Mouse (Mus musculus): ENCODE data around the gene Gpr146. TPM values are rescaled to one million over a fixed set of nuclear protein-coding genes. Genes with fewer than 3 reads are reported as not detected.
A peak's percentile ranks its signal among the peaks of the same experiment; 100 is the strongest.

Gene Gpr146
- polyA plus RNA-seq, 1 experiment from 2014 or later: 2.4 TPM

DNA sequence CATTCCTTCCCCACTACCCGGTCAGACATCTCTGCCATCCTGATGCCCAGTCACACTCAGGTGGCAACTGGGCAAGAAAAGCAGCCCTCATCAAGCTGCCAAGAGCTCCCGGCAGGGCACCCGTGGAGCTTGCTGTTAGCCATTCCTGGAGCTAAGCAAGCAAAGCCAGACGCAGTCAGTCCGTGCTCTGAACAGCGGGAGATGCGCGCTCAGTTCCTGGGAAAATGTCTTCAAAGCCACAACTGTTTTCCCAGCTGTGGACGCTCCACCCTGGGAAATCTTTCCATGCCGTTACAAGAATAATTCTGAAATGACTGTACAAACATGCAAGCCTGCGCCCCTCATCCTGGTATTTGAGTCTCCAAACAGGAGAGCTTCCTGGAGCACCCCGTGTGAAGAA is 64.9 kb downstream of the Gpr146 start:
- Histone ChIP-seq H3K4me1 (replicated peaks) (peaks cover 33% of the 10 kb centered on the region), H3K9me3 (no peaks in the 10 kb centered on the region), H3K4me3 (no peak overlapping the region), H3K27ac (peak overlapping the region; percentile 14), H3K4me2 (no peak overlapping the region), H3K36me3 (no peaks in the 10 kb centered on the region), H3K9ac (no peak overlapping the region), H3K27me3 (no peaks in the 10 kb centered on the region)
- 72% methylated on average over 12 of the region's 12 CpGs for WGBS
- no peak for ATAC-seq (ENCODE audit: low FRiP score)

DNA sequence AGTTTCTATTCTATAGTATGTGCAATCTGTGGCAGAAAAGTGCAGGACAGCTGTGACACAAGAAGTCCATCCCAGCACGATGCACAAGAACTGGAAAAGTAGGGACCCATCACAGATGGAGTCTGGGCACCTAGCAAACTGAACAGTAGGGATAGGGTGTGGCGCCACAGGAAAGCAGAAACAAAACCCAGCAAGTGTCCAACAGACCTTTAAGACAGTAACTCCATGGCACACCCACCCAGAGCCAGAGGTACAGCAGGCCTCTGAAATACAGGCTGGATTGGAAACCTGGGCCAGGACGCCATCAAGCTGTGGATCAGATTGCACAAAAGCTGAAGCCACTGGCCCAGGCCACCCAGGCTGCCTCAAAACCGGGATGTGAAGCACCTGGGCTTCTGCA is 65.5 kb downstream of the Gpr146 start:
- Histone ChIP-seq H3K4me1 (replicated peaks) (peaks cover 33% of the 10 kb centered on the region), H3K27ac (peak overlapping the region; percentile 31), H3K9me3 (no peaks in the 10 kb centered on the region), H3K4me2 (no peak overlapping the region), H3K27me3 (no peaks in the 10 kb centered on the region), H3K9ac (no peak overlapping the region), H3K36me3 (no peaks in the 10 kb centered on the region), H3K4me3 (no peak overlapping the region)
- no peak for ATAC-seq (ENCODE audit: low FRiP score)
- WGBS: 74% methylated on average over 4 of the region's 4 CpGs

DNA sequence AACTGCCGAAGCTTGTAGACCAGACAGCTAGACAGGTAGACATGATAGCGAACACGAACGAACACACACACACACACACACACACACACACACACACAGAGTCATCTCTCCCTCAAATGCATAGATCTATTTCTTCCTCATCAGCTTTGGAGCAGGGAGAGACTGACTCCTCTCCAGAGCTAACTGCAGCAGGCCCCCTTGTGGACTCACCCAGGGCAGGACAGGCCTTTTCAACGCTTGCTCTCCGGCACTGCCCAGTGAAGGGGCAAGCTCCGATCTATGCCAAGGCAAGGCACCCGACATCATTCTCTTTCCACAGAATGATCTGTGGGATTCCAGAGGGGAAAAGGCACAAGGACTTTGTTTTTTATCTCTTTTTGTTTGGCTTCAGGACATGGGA is 67.8 kb downstream of the Gpr146 start:
- no peak overlapping the region for H3K9ac ChIP-seq
- H3K9me3 ChIP-seq: no peaks in the 10 kb centered on the region
- no peaks in the 10 kb centered on the region for H3K27me3 ChIP-seq
- no peak for ATAC-seq (ENCODE audit: low FRiP score)
- no peak overlapping the region for H3K4me3 ChIP-seq
- no peak overlapping the region for H3K4me2 ChIP-seq
- WGBS: 88% methylated on average over 8 of the region's 8 CpGs
- no peaks in the 10 kb centered on the region for H3K36me3 ChIP-seq
- H3K27ac ChIP-seq: no peak overlapping the region
- H3K4me1 ChIP-seq (replicated peaks): peaks cover 45% of the 10 kb centered on the region

MicroRNA genes within 50 kb of the gene (microRNA counts, 519-probe panel; counts per million panel counts)
- microRNA mmu-miR-339-3p (51.3 counts per million), microRNA mmu-miR-339-5p (51.3 counts per million)

Small RNA genes lying within 50 kb of the gene (microRNA-seq; reads per million reads assigned to microRNA genes)
- gene Mir339: 337 reads per million, percentile 64 among the genes with 10 or more reads in this experiment

Other genes with a start within 250 kb of the Gpr146 start
- 179 and 194 TPM in 2 replicates for gene Prkar1b, start 227.7 kb upstream of the Gpr146 start, polyA plus RNA-seq (2015; fragmentation: Nextera tagmentation; extraction: Ambion mirVana)
- gene Dnaaf5, start 227.5 kb upstream of the Gpr146 start, polyA plus RNA-seq (2015; fragmentation: Nextera tagmentation; extraction: Ambion mirVana): 3.1 and 3.7 TPM in 2 replicates
- gene Sun1, start 177.1 kb upstream of the Gpr146 start, polyA plus RNA-seq (2015; fragmentation: Nextera tagmentation; extraction: Ambion mirVana): 43.6 and 44.7 TPM in 2 replicates
- gene Get4, start 125.4 kb upstream of the Gpr146 start, polyA plus RNA-seq (2015; fragmentation: Nextera tagmentation; extraction: Ambion mirVana): 113 TPM in 2 replicates
- 24.9 and 26.5 TPM in 2 replicates for gene Adap1, start 52.1 kb upstream of the Gpr146 start, polyA plus RNA-seq (2015; fragmentation: Nextera tagmentation; extraction: Ambion mirVana)
- 116 and 124 TPM in 2 replicates for gene Cox19, start 26.3 kb upstream of the Gpr146 start, polyA plus RNA-seq (2015; fragmentation: Nextera tagmentation; extraction: Ambion mirVana)
- gene Cyp2w1, start 25.1 kb upstream of the Gpr146 start, polyA plus RNA-seq (2015; fragmentation: Nextera tagmentation; extraction: Ambion mirVana): not detected in 2 replicates
- gene C130050O18Rik, start 27.6 kb downstream of the Gpr146 start, polyA plus RNA-seq (2015; fragmentation: Nextera tagmentation; extraction: Ambion mirVana): 0.13 and 0.22 TPM in 2 replicates
- 7.6 and 7.9 TPM in 2 replicates for gene Gper1, start 45.5 kb downstream of the Gpr146 start, polyA plus RNA-seq (2015; fragmentation: Nextera tagmentation; extraction: Ambion mirVana)
- 16.2 and 16.9 TPM in 2 replicates for gene 3110082I17Rik, start 82.8 kb downstream of the Gpr146 start, polyA plus RNA-seq (2015; fragmentation: Nextera tagmentation; extraction: Ambion mirVana)
- gene Zfand2a, start 106.9 kb downstream of the Gpr146 start, polyA plus RNA-seq (2015; fragmentation: Nextera tagmentation; extraction: Ambion mirVana): 13.1 and 13.3 TPM in 2 replicates
- 48.8 and 60.7 TPM in 2 replicates for gene Uncx, start 165.8 kb downstream of the Gpr146 start, polyA plus RNA-seq (2015; fragmentation: Nextera tagmentation; extraction: Ambion mirVana)

All from hindbrain, embryonic 13.5 days (tissue).